Mouse (Mus musculus) thymus, postnatal 25 days (tissue): ENCODE results near the gene Gna15.

Experiments used
- DNase-seq: peaks from one replicate; pipeline ENCODE4 v3.0.0; 2022

Gna15 gene

GRCm38 (mm10) chr10:81523142-81523541, 883 bp downstream of the Gna15 start:
- DNase-seq: no peak

- no peak for DNase-seq
Observed at GRCm38 (mm10) chr10:81519978-81520365, 4.1 kb downstream of the Gna15 start.

- DNase-seq: no peak
Observed at GRCm38 (mm10) chr10:81519227-81519977, 4.6 kb downstream of the Gna15 start.

GRCm38 (mm10) chr10:81518546-81518945, 5.5 kb downstream of the Gna15 start:
- DNase-seq: peak; percentile 84

GRCm38 (mm10) chr10:81517227-81517626, 6.8 kb downstream of the Gna15 start:
- DNase-seq: no peak

GRCm38 (mm10) chr10:81513798-81514197, 10.2 kb downstream of the Gna15 start:
- no peak for DNase-seq

GRCm38 (mm10) chr10:81510246-81510810, 13.7 kb downstream of the Gna15 start:
- peak; percentile 24 for DNase-seq

GRCm38 (mm10) chr10:81507691-81508489, 16.1 kb downstream of the Gna15 start:
- DNase-seq: no peak

- DNase-seq: no peak
Observed at GRCm38 (mm10) chr10:81507095-81507494, 16.9 kb downstream of the Gna15 start.

- DNase-seq: no peak
Observed at GRCm38 (mm10) chr10:81505016-81505664, 18.9 kb downstream of the Gna15 start.

GRCm38 (mm10) chr10:81502658-81503057, 21.4 kb downstream of the Gna15 start:
- DNase-seq: peak; percentile 92

GRCm38 (mm10) chr10:81501863-81502262, 22.2 kb downstream of the Gna15 start:
- DNase-seq: no peak

GRCm38 (mm10) chr10:81500032-81500431, 24.0 kb downstream of the Gna15 start, which contains the start of gene S1pr4:
Gene S1pr4 (minus strand): TSS chr10:81500132.
- no peak for DNase-seq

GRCm38 (mm10) chr10:81499250-81499901, 24.6 kb downstream of the Gna15 start:
- peak; percentile 85 for DNase-seq

- peak; percentile 39 for DNase-seq
Observed at GRCm38 (mm10) chr10:81498316-81499249, 25.4 kb downstream of the Gna15 start.

GRCm38 (mm10) chr10:81497401-81498270, 26.4 kb downstream of the Gna15 start:
- DNase-seq: peak; percentile 47

GRCm38 (mm10) chr10:81496969-81497368, 27.1 kb downstream of the Gna15 start:
- no peak for DNase-seq

- peak; percentile 98 for DNase-seq
Observed at GRCm38 (mm10) chr10:81496264-81496901, 27.6 kb downstream of the Gna15 start, which contains the start of gene Ncln. Gene Ncln (minus strand): TSS chr10:81496392.

GRCm38 (mm10) chr10:81495616-81496263, 28.3 kb downstream of the Gna15 start:
- no peak for DNase-seq
